Mouse (Mus musculus) stomach, postnatal 0 days (tissue): ENCODE data around the gene Tln1. TPM values are rescaled to one million over a fixed set of nuclear protein-coding genes. Genes with fewer than 3 reads are reported as not detected.

Source experiments
- ATAC-seq: fragments of 200-750 bp; cut with Nextera tagmentation; 2 replicates; pipeline ENCODE4 v1.8.0; 2017; ENCODE audit not compliant: low FRiP score, low TSS enrichment
- DNase-seq: peaks from one replicate; pipeline ENCODE4 v3.0.0-alpha.2; 2016; ENCODE audit warnings: low spot score
- H3K27ac ChIP-seq: fragments of 300-500 bp; sonication (generic); replicated peaks from 2 replicates; pipeline ENCODE4 v1.5.1; 2014; ENCODE audit warnings: mild to moderate bottlenecking, control low read depth
- H3K27me3 ChIP-seq: fragments of 300-500 bp; sonication (generic); 2 replicates; pipeline ENCODE4 v1.6.1; 2014; ENCODE audit warnings: low read length; ENCODE audit not compliant: control insufficient read depth, insufficient read depth
- H3K36me3 ChIP-seq: fragments of 300-500 bp; sonication (generic); 2 replicates; pipeline ENCODE4 v1.6.1; 2014; ENCODE audit warnings: low read length, mixed read lengths; ENCODE audit not compliant: control insufficient read depth, insufficient read depth
- H3K4me1 ChIP-seq: fragments of 300-500 bp; sonication (generic); replicated peaks from 2 replicates; pipeline ENCODE4 v1.6.1; 2014; ENCODE audit warnings: antibody characterized with exemption; ENCODE audit not compliant: control insufficient read depth, insufficient read depth
- H3K4me2 ChIP-seq: fragments of 300-500 bp; sonication (generic); replicated peaks from 2 replicates; pipeline ENCODE4 v1.6.1; 2014; ENCODE audit warnings: low read depth, mild to moderate bottlenecking, control low read depth, moderate library complexity
- H3K4me3 ChIP-seq: fragments of 300-500 bp; sonication (generic); 2 replicates; pipeline ENCODE4 v1.5.1; 2014; ENCODE audit warnings: low read depth, low read length, control low read depth
- H3K9ac ChIP-seq: fragments of 300-500 bp; sonication (generic); 2 replicates; pipeline ENCODE4 v1.6.1; 2014; ENCODE audit warnings: mild to moderate bottlenecking, low read length, control low read depth, mixed read lengths
- H3K9me3 ChIP-seq: fragments of 300-500 bp; sonication (generic); 2 replicates; pipeline ENCODE4 v1.6.1; 2016; ENCODE audit warnings: low read length; ENCODE audit not compliant: control insufficient read depth
- CTCF ChIP-seq: IDR thresholded peaks from 2 replicates; pipeline ENCODE4 v1.5.1; 2016; ENCODE audit warnings: antibody characterized with exemption, low read depth, mild to moderate bottlenecking, moderate library complexity
- EP300 ChIP-seq: optimal IDR thresholded peaks from 2 replicates; pipeline ENCODE3; 2016; ENCODE audit warnings: antibody characterized with exemption
- WGBS: fragments of 180-500 bp; shearing (Covaris S2); extraction: QIAGEN DNeasy Blood & Tissue Kit; methylation state at CpG from one replicate; pipeline ENCODE4 v1.1.7; 2014; 5-methylcytosine and 5-hydroxymethylcytosine counted together
- polyA plus RNA-seq: library from polyadenylated mRNA; unstranded; fragments of >200 nt; fragmentation: Nextera tagmentation; extraction: Ambion mirVana; gene quantifications from 2 replicates; pipeline ENCODE4 v1.2.1, GENCODE M21; 2015

Tln1 gene
- 42.7 and 60.3 TPM in 2 replicates for polyA plus RNA-seq

- peak; percentile 96 for DNase-seq
- TF ChIP-seq EP300 (no peak), CTCF (peak; percentile 28)
- Histone ChIP-seq H3K27ac (peak within 1 kb of the TSS; percentile 100), H3K9me3 (no peaks in the 10 kb centered on the region), H3K4me1 (peaks cover 21% of the 10 kb centered on the region), H3K27me3 (no peaks in the 10 kb centered on the region), H3K4me2 (peak within 1 kb of the TSS; percentile 60), H3K9ac (peak within 1 kb of the TSS; percentile 96), H3K4me3 (peak within 1 kb of the TSS; percentile 88), H3K36me3 (peaks cover 11% of the 10 kb centered on the region)
- peak; percentile 92 for ATAC-seq
- under 1% methylated on average over 59 of the region's 62 CpGs for WGBS
Measured at GRCm38 (mm10) chr4:43561997-43562768, at the start of gene Tln1, which contains the start of gene Creb3. Gene Tln1, minus strand, starts transcription at chr4:43562691. Gene Creb3, plus strand, starts transcription at chr4:43562332.

GRCm38 (mm10) chr4:43604751-43605685, 42.5 kb upstream of the Tln1 start:
- TF ChIP-seq CTCF (no peak), EP300 (no peak)
- ATAC-seq (peak; percentile 91), DNase-seq (no peak)
- H3K4me2 ChIP-seq: no peak overlapping the region
- H3K4me1 ChIP-seq: no peaks in the 10 kb centered on the region
- no peak overlapping the region for H3K4me3 ChIP-seq
- no peaks in the 10 kb centered on the region for H3K9me3 ChIP-seq
- H3K9ac ChIP-seq: no peak overlapping the region
- H3K36me3 ChIP-seq: no peaks in the 10 kb centered on the region
- WGBS: 47% methylated on average over 9 of the region's 9 CpGs
- H3K27me3 ChIP-seq: no peaks in the 10 kb centered on the region
- H3K27ac ChIP-seq: no peak overlapping the region

GRCm38 (mm10) chr4:43604099-43604498, 41.6 kb upstream of the Tln1 start:
- no peak overlapping the region for H3K27ac ChIP-seq
- ATAC-seq (no peak), DNase-seq (no peak)

GRCm38 (mm10) chr4:43600195-43600934, 37.9 kb upstream of the Tln1 start:
- Histone ChIP-seq H3K9ac (no peak overlapping the region), H3K36me3 (no peaks in the 10 kb centered on the region), H3K4me3 (no peak overlapping the region), H3K27me3 (no peaks in the 10 kb centered on the region), H3K4me1 (no peaks in the 10 kb centered on the region), H3K4me2 (no peak overlapping the region), H3K27ac (no peak overlapping the region), H3K9me3 (no peaks in the 10 kb centered on the region)
- DNase-seq (no peak), ATAC-seq (no peak)
- WGBS: 72% methylated on average over 9 of the region's 9 CpGs
- no peak for TF ChIP-seq CTCF
- TF ChIP-seq EP300: no peak

More at GRCm38 (mm10) chr4:43604099-43604498, 41.6 kb upstream of the Tln1 start:
- Histone ChIP-seq H3K4me2 (no peak overlapping the region), H3K4me1 (no peaks in the 10 kb centered on the region), H3K9ac (no peak overlapping the region), H3K27me3 (no peaks in the 10 kb centered on the region), H3K36me3 (no peaks in the 10 kb centered on the region), H3K9me3 (no peaks in the 10 kb centered on the region), H3K4me3 (no peak overlapping the region)
- 62% methylated on average over 3 of the region's 3 CpGs for WGBS
- no peak for TF ChIP-seq CTCF
- no peak for TF ChIP-seq EP300

- Histone ChIP-seq H3K9me3 (no peaks in the 10 kb centered on the region), H3K4me1 (no peaks in the 10 kb centered on the region), H3K4me2 (no peak overlapping the region), H3K27me3 (no peaks in the 10 kb centered on the region), H3K36me3 (no peaks in the 10 kb centered on the region), H3K9ac (no peak overlapping the region), H3K4me3 (no peak overlapping the region), H3K27ac (no peak overlapping the region)
- WGBS: 71% methylated on average over 7 of the region's 7 CpGs
- ATAC-seq (no peak), DNase-seq (no peak)
- TF ChIP-seq CTCF (no peak), EP300 (no peak)
Measured at GRCm38 (mm10) chr4:43598650-43599380, 36.3 kb upstream of the Tln1 start.
